Mouse (Mus musculus) CH12.LX (cell line): ENCODE measurements around the gene Actr1b.

Experiments
- CHD2 ChIP-seq: IDR thresholded peaks from 2 replicates; pipeline ENCODE4 v1.6.1; 2011; ENCODE audit warnings: low read length, improper control_type of control experiment
- CTCF ChIP-seq, 2 experiments: IDR thresholded peaks in 1 of 2; conservative IDR thresholded peaks in 1 of 2; 2 replicates each; pipeline ENCODE4 v1.5.1; 2011 to 2012; ENCODE audit warnings: low read depth in 2 of 2, low read length in 2 of 2, improper control_type of control experiment in 1 of 2, inconsistent platforms in 1 of 2, mild to moderate bottlenecking in 1 of 2, moderate library complexity in 1 of 2
- E2F4 ChIP-seq: IDR thresholded peaks from 2 replicates; pipeline ENCODE4 v1.6.1; 2011; ENCODE audit warnings: low read depth, low read length, improper control_type of control experiment; ENCODE audit not compliant: insufficient replicate concordance
- KAT2A ChIP-seq: IDR thresholded peaks from 2 replicates; pipeline ENCODE4 v1.6.1; 2012; ENCODE audit warnings: low read length, improper control_type of control experiment, inconsistent platforms; ENCODE audit not compliant: insufficient replicate concordance
- MYC ChIP-seq: IDR thresholded peaks from 2 replicates; pipeline ENCODE4 v1.6.1; 2011; ENCODE audit warnings: low read depth, mild to moderate bottlenecking, improper control_type of control experiment, low read length
- POLR2A ChIP-seq: IDR thresholded peaks from 2 replicates; pipeline ENCODE4 v1.6.1; 2011; ENCODE audit warnings: low read depth, mild to moderate bottlenecking, improper control_type of control experiment, low read length
- RCOR1 ChIP-seq: conservative IDR thresholded peaks from 2 replicates; pipeline ENCODE4 v1.6.1; 2012; ENCODE audit warnings: low read depth, mild to moderate bottlenecking, inconsistent platforms, low read length, improper control_type of control experiment

DNA sequence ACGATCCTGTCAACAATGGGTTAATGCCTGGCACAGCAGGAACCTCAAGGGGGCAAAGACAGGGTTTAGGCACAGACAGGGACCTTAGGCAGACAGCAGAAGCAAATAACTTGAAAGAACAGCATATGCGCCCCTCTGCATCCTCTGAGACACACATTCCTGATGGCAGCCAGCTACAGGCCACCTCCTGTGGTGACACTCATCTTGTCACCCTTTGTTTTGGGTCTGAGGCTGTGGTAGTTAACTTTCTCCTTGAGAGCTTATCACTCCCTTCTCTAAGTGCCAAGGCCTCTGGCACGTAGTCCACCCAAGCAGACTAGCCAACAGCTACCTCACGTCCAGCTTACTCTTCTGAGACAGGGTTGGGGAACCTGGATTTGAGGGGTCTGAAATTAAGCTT lies 31.4 kb upstream of the Actr1b start:
- no peak for TF ChIP-seq E2F4
- TF ChIP-seq CTCF (conservative IDR thresholded peaks at IDR 0.05 in 1 of 2, IDR thresholded peaks at IDR 0.05 in 1 of 2; ENCODE audit: low read depth in 2 of 2, low read length in 2 of 2), result no peak
- no peak for TF ChIP-seq CHD2
- no peak for TF ChIP-seq RCOR1
- no peak for TF ChIP-seq POLR2A
- no peak for TF ChIP-seq KAT2A
- no peak for TF ChIP-seq MYC
